Mouse (Mus musculus): ENCODE measurements around the gene Yif1b. TPM values are rescaled to one million over a fixed set of nuclear protein-coding genes. Genes with fewer than 3 reads are reported as not detected.
"Not testable (repeated sequence)": the region's sequence is repeated elsewhere in the genome, so short reads cannot be mapped to it uniquely, and the experiment has no call there.

Gene Yif1b
- polyA plus RNA-seq, 1 experiment from 2014 or later, result 95.7 TPM

DNA sequence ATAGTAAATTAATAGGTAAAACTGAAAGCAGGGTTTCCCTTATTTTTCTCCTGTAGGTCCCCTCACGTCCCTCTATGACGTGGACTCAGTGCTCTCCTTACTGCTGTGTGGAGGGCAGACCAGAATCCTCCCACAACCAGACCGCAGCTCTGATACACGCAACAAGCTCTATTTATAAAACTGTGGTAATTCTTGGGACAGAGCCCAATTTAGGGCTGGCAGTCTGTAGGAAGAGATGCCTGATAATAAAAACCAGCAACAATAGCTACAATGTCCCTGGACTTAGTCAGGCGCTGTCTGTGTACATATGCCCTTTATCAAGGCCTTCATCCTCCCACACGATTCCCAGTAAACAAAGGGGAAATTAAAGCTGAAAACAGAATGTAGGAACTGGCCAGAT lies 4.4 kb upstream of the Yif1b start:
- Histone ChIP-seq H3K36me3 (ENCODE audit: control insufficient read depth, insufficient read depth, low read length) (no peaks in the 10 kb centered on the region), H3K4me3 (ENCODE audit: low read depth, low read length) (no peak overlapping the region), H3K4me1 (replicated peaks; ENCODE audit: control insufficient read depth, insufficient read depth, low read length) (peaks cover 3% of the 10 kb centered on the region), H3K4me2 (no peak overlapping the region), H3K27ac (ENCODE audit: low read depth, low read length) (no peak overlapping the region), H3K9me3 (ENCODE audit: control insufficient read depth, low read length) (no peaks in the 10 kb centered on the region), H3K27me3 (replicated peaks; ENCODE audit: control insufficient read depth, insufficient read depth, low read length) (peaks cover 20% of the 10 kb centered on the region), H3K9ac (ENCODE audit: low read depth, low read length) (no peak overlapping the region)
- WGBS, result 48% methylated on average over 6 of the region's 6 CpGs
- ATAC-seq (replicated peaks; ENCODE audit: low FRiP score) (no peak), DNase-seq (ENCODE audit: low spot score) (no peak)

DNA sequence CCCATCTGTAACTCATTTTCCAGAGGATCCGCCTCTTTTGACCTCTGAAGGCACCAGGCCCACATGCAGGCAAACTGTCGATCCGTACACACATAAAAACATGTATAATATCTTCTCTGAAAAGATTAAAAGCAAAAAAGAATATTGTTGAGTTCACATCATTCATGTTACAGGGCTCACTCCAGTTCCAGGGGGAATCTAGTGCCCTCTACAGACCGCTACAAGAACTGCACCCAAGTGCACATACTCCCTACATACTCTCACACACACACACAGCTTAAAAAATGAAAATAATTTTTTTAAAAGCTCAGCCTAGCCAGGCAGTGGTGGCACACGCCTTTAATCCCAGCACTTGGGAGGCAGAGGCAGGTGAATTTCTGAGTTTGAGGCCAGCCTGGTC lies 3.5 kb upstream of the Yif1b start:
- H3K9ac ChIP-seq (ENCODE audit: low read depth, low read length), result no peak overlapping the region
- WGBS, result 80% methylated on average over 5 of the region's 5 CpGs
- H3K27ac ChIP-seq (ENCODE audit: low read depth, low read length), result no peak overlapping the region
- no peak for ATAC-seq (replicated peaks; ENCODE audit: low FRiP score)
- peaks cover 20% of the 10 kb centered on the region for H3K27me3 ChIP-seq (replicated peaks; ENCODE audit: control insufficient read depth, insufficient read depth, low read length)
- H3K4me1 ChIP-seq (replicated peaks; ENCODE audit: control insufficient read depth, insufficient read depth, low read length), result peaks cover 10% of the 10 kb centered on the region
- H3K9me3 ChIP-seq (ENCODE audit: control insufficient read depth, low read length), result no peaks in the 10 kb centered on the region
- DNase-seq (ENCODE audit: low spot score), result no peak
- H3K36me3 ChIP-seq (ENCODE audit: control insufficient read depth, insufficient read depth, low read length), result no peaks in the 10 kb centered on the region
- no peak overlapping the region for H3K4me3 ChIP-seq (ENCODE audit: low read depth, low read length)
- H3K4me2 ChIP-seq, result no peak overlapping the region

GRCm38 (mm10) chr7:29236593-29236992 lies 1.5 kb upstream of the Yif1b start:
- Histone ChIP-seq H3K4me1 (replicated peaks; ENCODE audit: control insufficient read depth, insufficient read depth, low read length) (peaks cover 16% of the 10 kb centered on the region), H3K4me2 (no peak overlapping the region), H3K27ac (ENCODE audit: low read depth, low read length) (no peak overlapping the region), H3K4me3 (ENCODE audit: low read depth, low read length) (no peak overlapping the region), H3K9ac (ENCODE audit: low read depth, low read length) (no peak overlapping the region), H3K9me3 (ENCODE audit: control insufficient read depth, low read length) (no peaks in the 10 kb centered on the region), H3K27me3 (replicated peaks; ENCODE audit: control insufficient read depth, insufficient read depth, low read length) (peaks cover 14% of the 10 kb centered on the region), H3K36me3 (ENCODE audit: control insufficient read depth, insufficient read depth, low read length) (no peaks in the 10 kb centered on the region)
- DNase-seq (ENCODE audit: low spot score), result no peak
- 55% methylated on average over 4 of the region's 4 CpGs for WGBS
- ATAC-seq (replicated peaks; ENCODE audit: low FRiP score), result no peak

GRCm38 (mm10) chr7:29237596-29237995 lies 533 bp upstream of the Yif1b start:
- H3K4me3 ChIP-seq (ENCODE audit: low read depth, low read length), result peak overlapping the region; percentile 69
- not testable (repeated sequence) for ATAC-seq (replicated peaks; ENCODE audit: low FRiP score); H3K9me3 ChIP-seq (ENCODE audit: control insufficient read depth, low read length); H3K36me3 ChIP-seq (ENCODE audit: control insufficient read depth, insufficient read depth, low read length); DNase-seq (ENCODE audit: low spot score); H3K27me3 ChIP-seq (replicated peaks; ENCODE audit: control insufficient read depth, insufficient read depth, low read length)
- 24% methylated on average over 6 of the region's 6 CpGs for WGBS
- peak overlapping the region; percentile 65 for H3K9ac ChIP-seq (ENCODE audit: low read depth, low read length)
- H3K4me2 ChIP-seq, result peak overlapping the region; percentile 95
- peaks cover 13% of the 10 kb centered on the region for H3K4me1 ChIP-seq (replicated peaks; ENCODE audit: control insufficient read depth, insufficient read depth, low read length)
- H3K27ac ChIP-seq (ENCODE audit: low read depth, low read length), result peak overlapping the region; percentile 84

- DNase-seq (ENCODE audit: low spot score) (no peak), ATAC-seq (replicated peaks; ENCODE audit: low FRiP score) (no peak)
- Histone ChIP-seq H3K27ac (ENCODE audit: low read depth, low read length) (no peak overlapping the region), H3K9ac (ENCODE audit: low read depth, low read length) (no peak overlapping the region), H3K36me3 (ENCODE audit: control insufficient read depth, insufficient read depth, low read length) (peaks cover 12% of the 10 kb centered on the region; the same call in 1 of the 2 replicates), H3K27me3 (replicated peaks; ENCODE audit: control insufficient read depth, insufficient read depth, low read length) (no peaks in the 10 kb centered on the region), H3K4me2 (no peak overlapping the region), H3K4me1 (replicated peaks; ENCODE audit: control insufficient read depth, insufficient read depth, low read length) (peaks cover 19% of the 10 kb centered on the region), H3K4me3 (ENCODE audit: low read depth, low read length) (no peak overlapping the region), H3K9me3 (ENCODE audit: control insufficient read depth, low read length) (no peaks in the 10 kb centered on the region)
- 79% methylated on average over 7 of the region's 7 CpGs for WGBS
These were observed 6.7 kb downstream of the Yif1b start for GRCm38 (mm10) chr7:29244732-29245416.

- Histone ChIP-seq H3K4me1 (replicated peaks; ENCODE audit: control insufficient read depth, insufficient read depth, low read length) (peaks cover 15% of the 10 kb centered on the region), H3K9ac (ENCODE audit: low read depth, low read length) (no peak overlapping the region), H3K4me2 (no peak overlapping the region), H3K9me3 (ENCODE audit: control insufficient read depth, low read length) (no peaks in the 10 kb centered on the region), H3K27me3 (replicated peaks; ENCODE audit: control insufficient read depth, insufficient read depth, low read length) (no peaks in the 10 kb centered on the region), H3K4me3 (ENCODE audit: low read depth, low read length) (no peak overlapping the region), H3K36me3 (ENCODE audit: control insufficient read depth, insufficient read depth, low read length) (peaks cover 12% of the 10 kb centered on the region; the same call in 1 of the 2 replicates), H3K27ac (ENCODE audit: low read depth, low read length) (no peak overlapping the region)
- WGBS, result 90% methylated on average over 5 of the region's 5 CpGs
- DNase-seq (ENCODE audit: low spot score) (no peak), ATAC-seq (replicated peaks; ENCODE audit: low FRiP score) (no peak)
These were observed 7.9 kb downstream of the Yif1b start for GRCm38 (mm10) chr7:29246015-29246414.

- Histone ChIP-seq H3K4me3 (ENCODE audit: low read depth, low read length) (no peak overlapping the region), H3K4me2 (peak overlapping the region; percentile 69), H3K9ac (ENCODE audit: low read depth, low read length) (no peak overlapping the region)
These were observed 8.6 kb downstream of the Yif1b start for GRCm38 (mm10) chr7:29246619-29247313.

GRCm38 (mm10) chr7:29247314-29247700 lies 9.2 kb downstream of the Yif1b start:
- Histone ChIP-seq H3K9ac (ENCODE audit: low read depth, low read length) (peak overlapping the region; percentile 10), H3K36me3 (ENCODE audit: control insufficient read depth, insufficient read depth, low read length) (peaks cover 12% of the 10 kb centered on the region; the same call in 1 of the 2 replicates), H3K4me1 (replicated peaks; ENCODE audit: control insufficient read depth, insufficient read depth, low read length) (peaks cover 15% of the 10 kb centered on the region), H3K27ac (ENCODE audit: low read depth, low read length) (no peak overlapping the region), H3K4me3 (ENCODE audit: low read depth, low read length) (peak overlapping the region; percentile 49), H3K27me3 (replicated peaks; ENCODE audit: control insufficient read depth, insufficient read depth, low read length) (no peaks in the 10 kb centered on the region), H3K4me2 (peak overlapping the region; percentile 69), H3K9me3 (ENCODE audit: control insufficient read depth, low read length) (no peaks in the 10 kb centered on the region)
- ATAC-seq (replicated peaks; ENCODE audit: low FRiP score) (peak; percentile 28; the same call in 1 of the 2 replicates), DNase-seq (ENCODE audit: low spot score) (peak; percentile 83)
- 24% methylated on average over 16 of the region's 16 CpGs for WGBS

More at GRCm38 (mm10) chr7:29246619-29247313, 8.6 kb downstream of the Yif1b start:
- peaks cover 12% of the 10 kb centered on the region; the same call in 1 of the 2 replicates for H3K36me3 ChIP-seq (ENCODE audit: control insufficient read depth, insufficient read depth, low read length)
- no peaks in the 10 kb centered on the region for H3K9me3 ChIP-seq (ENCODE audit: control insufficient read depth, low read length)
- H3K27me3 ChIP-seq (replicated peaks; ENCODE audit: control insufficient read depth, insufficient read depth, low read length), result no peaks in the 10 kb centered on the region
- 78% methylated on average over 21 of the region's 21 CpGs for WGBS
- DNase-seq (ENCODE audit: low spot score) (no peak), ATAC-seq (replicated peaks; ENCODE audit: low FRiP score) (peak; percentile 8; the same call in 1 of the 2 replicates)
- H3K27ac ChIP-seq (ENCODE audit: low read depth, low read length), result no peak overlapping the region
- H3K4me1 ChIP-seq (replicated peaks; ENCODE audit: control insufficient read depth, insufficient read depth, low read length), result peaks cover 15% of the 10 kb centered on the region
